Mouse (Mus musculus) liver, postnatal 0 days (tissue): Measurements from ENCODE around the gene Rps19.

Experiments
- CTCF ChIP-seq: sonication (generic); IDR thresholded peaks from 2 replicates; pipeline ENCODE4 v1.5.1; 2016; ENCODE audit warnings: antibody characterized with exemption, low read depth
- EP300 ChIP-seq: IDR thresholded peaks from 2 replicates; pipeline ENCODE4 v1.6.1; 2016; ENCODE audit warnings: antibody characterized with exemption, low read depth, mild to moderate bottlenecking

- TF ChIP-seq CTCF: no peak
- no peak for TF ChIP-seq EP300
These were observed 14.5 kb upstream of the Rps19 start, which contains the start of the genes Lypd4 and Dmrtc2 for GRCm38 (mm10) chr7:24869532-24870165.
